27 mouse cellular contexts compared by ENCODE assay signal in genomic region chr11:103956866-103957265, GRCm38 (mm10).
"Had no signal": no experiment of that assay in that cellular context is flagged by ENCODE, and none has a peak within 500 bp of the region (broad histone marks: within the 10 kb centered on the region; RNA-seq: fewer than 3 reads in every experiment).

No protein-coding gene starts in this region.

- H3K9ac ChIP-seq: heart, embryonic 12.5 days; hindbrain, embryonic 12.5 days; hindbrain, embryonic 14.5 days; intestine, embryonic 15.5 days; limb, embryonic 12.5 days; liver, embryonic 13.5 days had no signal

- H3K27ac ChIP-seq: gastrocnemius, adult 2 months; heart, embryonic 10.5 days; hindbrain, embryonic 10.5 days; hindbrain, embryonic 12.5 days; hindbrain, embryonic 14.5 days; intestine, embryonic 15.5 days; layer of hippocampus, adult 2 months; left cerebral cortex, adult 2 months; limb, embryonic 10.5 days; limb, embryonic 12.5 days; liver, embryonic 13.5 days had no signal

- H3K36me3 ChIP-seq: heart, embryonic 10.5 days; heart, embryonic 12.5 days; hindbrain, embryonic 10.5 days; hindbrain, embryonic 12.5 days; intestine, embryonic 15.5 days; limb, embryonic 10.5 days; limb, embryonic 12.5 days; liver, embryonic 13.5 days had no signal

- H3K4me2 ChIP-seq: heart, embryonic 12.5 days; hindbrain, embryonic 12.5 days; hindbrain, embryonic 14.5 days; intestine, embryonic 15.5 days; limb, embryonic 12.5 days; liver, embryonic 11.5 days; liver, embryonic 13.5 days had no signal

- DNase-seq: gastrocnemius, adult 2 months; gastrocnemius, postnatal 14 days; gastrocnemius, postnatal 36 days; heart, adult 18-20 months; heart, postnatal 10 days; heart, postnatal 4 days; kidney, adult 18-20 months; kidney, adult 8-10 months; kidney, postnatal 10 days; kidney, postnatal 25 days; kidney, postnatal 4 days; liver; liver, embryonic 13.5 days had no signal

- ATAC-seq: hindbrain, embryonic 16.5 days; inflammation-experienced regulatory T-cells, adult 6 months; intestine, embryonic 15.5 days; intestine, postnatal 0 days had no signal

- H3K4me3 ChIP-seq: gastrocnemius, adult 2 months; heart, embryonic 10.5 days; heart, embryonic 12.5 days; hindbrain, embryonic 10.5 days; hindbrain, embryonic 12.5 days; intestine, embryonic 15.5 days; layer of hippocampus, adult 2 months; left cerebral cortex, adult 2 months; limb, embryonic 10.5 days; limb, embryonic 12.5 days; liver, embryonic 13.5 days had no signal

- H3K9me3 ChIP-seq: heart, embryonic 10.5 days; heart, embryonic 12.5 days; hindbrain, embryonic 10.5 days; hindbrain, embryonic 12.5 days; intestine, embryonic 15.5 days; limb, embryonic 10.5 days; limb, embryonic 12.5 days; liver, embryonic 13.5 days had no signal

- H3K27me3 ChIP-seq: heart, embryonic 12.5 days; hindbrain, embryonic 12.5 days; intestine, embryonic 15.5 days; limb, embryonic 12.5 days; liver, embryonic 13.5 days had no signal
